Mouse (Mus musculus): ENCODE data around the gene Ryr2.

DNA sequence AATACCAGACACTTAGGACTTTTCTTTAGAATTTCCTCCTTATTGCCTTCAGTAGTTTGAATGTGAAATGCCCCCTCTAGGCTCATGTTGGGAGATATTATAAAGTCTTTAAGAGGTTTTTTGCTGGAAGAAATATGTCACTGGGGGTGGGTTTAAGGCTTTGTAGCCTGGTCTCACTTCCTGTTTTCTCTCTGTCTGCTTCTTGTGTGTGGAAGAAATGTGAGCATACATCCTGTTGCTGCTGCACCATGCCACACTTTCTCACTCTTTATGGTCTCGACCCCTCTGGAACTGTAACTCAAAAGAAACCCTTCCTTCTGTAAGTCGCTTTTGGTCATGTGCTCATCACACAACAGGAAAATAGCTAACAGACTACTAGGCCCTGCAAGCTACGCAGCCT is 147.9 kb downstream of the Ryr2 start:
- no peak for TF ChIP-seq CTCF (IDR thresholded peaks at IDR 0.05)
- TF ChIP-seq EP300 (IDR thresholded peaks at IDR 0.05; ENCODE audit: insufficient read depth, low read depth, low read length): no peak
